Mouse (Mus musculus) c-Kit-positive CD71-positive TER-119-positive erythroid progenitor cells, embryonic 14.5 days (primary cell): Measurements from ENCODE around the gene Mrpl20.
A peak's percentile ranks its signal among the peaks of the same experiment; 100 is the strongest.
"Not testable (repeated sequence)": the region's sequence is repeated elsewhere in the genome, so short reads cannot be mapped to it uniquely, and the experiment has no call there.

Experiments
- DNase-seq: peaks from one replicate; pipeline ENCODE4 v3.0.0-alpha.2; 2013; ENCODE audit warnings: low spot score

Mrpl20 gene

DNA sequence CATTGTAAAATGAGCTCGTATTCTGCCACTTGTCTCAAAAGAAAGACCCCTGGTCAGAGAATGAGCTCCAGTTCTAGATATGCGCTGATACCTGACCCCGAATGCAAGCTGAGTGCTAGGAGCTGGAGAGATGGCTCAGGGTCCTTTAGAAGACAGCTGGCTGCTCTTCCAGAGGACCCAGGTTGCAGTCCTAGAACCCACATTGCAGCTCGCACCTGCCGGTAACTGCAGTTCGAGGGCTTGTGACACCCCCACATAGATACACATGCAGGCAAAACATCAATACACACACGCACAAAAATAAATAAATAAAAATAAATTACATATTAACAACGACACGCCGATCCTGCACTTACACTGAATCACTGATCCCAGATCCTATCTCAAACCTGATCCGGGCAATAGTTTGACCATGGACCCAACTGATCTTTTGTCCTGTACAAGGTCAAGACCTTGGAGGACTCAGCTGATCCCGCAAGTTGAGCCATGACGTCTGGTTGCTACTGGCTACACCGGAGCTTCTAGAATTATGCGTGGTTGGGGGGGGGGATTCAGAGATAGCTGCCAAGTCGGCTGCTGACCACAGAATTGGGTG is 19.1 kb upstream of the Mrpl20 start:
- no peak for DNase-seq

DNA sequence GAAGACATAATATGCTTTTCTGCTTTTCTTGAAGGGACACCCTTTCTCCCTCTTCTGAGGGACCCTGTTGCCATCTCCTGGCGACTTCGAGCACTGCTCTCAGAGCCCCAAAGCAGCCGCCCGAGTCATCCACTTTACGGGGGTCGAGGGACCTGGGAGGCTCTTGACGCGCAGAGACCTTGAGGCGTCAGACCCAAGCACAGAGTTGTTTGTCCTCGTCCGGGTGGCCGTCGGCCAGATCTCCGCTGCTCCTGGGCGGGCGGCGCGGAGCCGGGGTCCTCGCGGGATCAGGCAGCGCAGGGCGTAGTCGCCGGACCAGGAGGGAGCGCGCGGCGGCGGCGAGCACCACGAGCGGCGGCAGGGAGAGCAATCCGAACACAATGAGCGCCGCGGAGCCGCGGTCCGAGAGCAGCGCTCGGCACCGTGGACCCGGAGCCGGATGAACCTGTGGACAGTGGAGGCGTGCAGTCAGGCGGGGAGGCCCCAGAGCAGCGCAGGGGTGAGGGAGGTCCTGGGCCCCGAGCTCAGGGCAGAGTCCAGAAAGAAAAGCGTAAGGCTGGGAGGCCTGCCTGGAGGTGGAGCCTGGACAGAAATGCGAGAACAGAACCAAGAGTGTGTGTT is 18.5 kb upstream of the Mrpl20 start:
- DNase-seq, result peak; percentile 58

DNA sequence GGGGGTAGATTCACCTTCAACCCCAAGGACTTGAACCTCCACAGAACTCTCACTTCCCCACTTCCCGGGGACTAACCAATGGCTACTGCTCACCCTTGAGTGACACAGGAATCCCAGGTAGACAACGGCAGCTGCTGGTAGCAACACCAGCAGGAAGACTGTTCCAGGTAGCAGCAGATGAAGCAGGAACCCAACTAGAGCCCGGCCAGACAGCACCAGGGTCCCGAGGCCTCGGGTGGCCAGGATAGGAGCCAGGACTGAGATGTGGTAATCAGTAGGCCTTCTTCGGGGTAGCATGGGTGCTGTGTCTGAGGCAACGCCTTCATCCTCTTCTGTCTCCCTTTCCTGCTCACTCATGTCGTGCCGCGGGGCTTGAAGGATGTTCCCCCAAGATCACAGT is 17.4 kb upstream of the Mrpl20 start:
- DNase-seq, result no peak

DNA sequence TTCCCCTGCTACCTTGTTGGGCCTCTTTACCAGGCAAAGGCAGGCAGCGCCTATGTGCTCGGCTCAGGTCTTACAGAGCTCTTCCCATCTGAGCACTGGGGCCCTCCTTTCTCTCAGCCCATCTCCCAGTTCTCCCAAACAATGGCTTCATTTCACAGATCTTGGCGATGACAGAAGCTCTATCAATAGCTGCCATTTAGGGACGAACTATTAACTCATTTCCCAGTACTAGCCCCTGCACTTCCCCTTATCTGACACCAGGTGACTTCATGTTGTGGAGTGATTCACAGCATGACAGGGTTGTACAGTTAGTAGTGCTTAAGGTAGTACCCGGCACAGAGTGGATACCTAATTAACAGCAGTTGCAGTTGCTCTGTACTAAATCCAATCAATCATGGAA is 16.9 kb upstream of the Mrpl20 start, which contains the start of gene Tmem88b:
Gene Tmem88b, minus strand, starts transcription at position 56 of the 400 bp plus-strand sequence.
- DNase-seq, result no peak

DNA sequence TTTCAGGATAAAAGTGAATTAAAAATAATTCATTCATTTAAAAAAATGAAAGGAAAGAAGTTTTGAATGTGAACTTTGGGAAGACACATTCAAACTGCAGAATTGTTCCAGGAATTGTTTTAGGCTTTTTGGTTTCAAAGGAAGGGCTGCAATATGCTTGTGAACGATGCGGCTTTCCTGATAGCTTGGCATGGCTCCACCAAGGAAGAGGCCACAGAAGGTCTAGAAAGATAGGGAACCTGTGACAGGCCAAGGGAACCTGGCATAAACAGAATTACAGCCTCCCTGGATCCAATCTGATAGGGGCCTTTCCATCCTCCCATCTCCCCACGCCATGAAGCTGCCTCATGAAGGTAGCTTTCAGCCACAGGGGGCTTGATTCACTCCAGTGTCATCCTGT is 14.4 kb upstream of the Mrpl20 start:
- no peak for DNase-seq

DNA sequence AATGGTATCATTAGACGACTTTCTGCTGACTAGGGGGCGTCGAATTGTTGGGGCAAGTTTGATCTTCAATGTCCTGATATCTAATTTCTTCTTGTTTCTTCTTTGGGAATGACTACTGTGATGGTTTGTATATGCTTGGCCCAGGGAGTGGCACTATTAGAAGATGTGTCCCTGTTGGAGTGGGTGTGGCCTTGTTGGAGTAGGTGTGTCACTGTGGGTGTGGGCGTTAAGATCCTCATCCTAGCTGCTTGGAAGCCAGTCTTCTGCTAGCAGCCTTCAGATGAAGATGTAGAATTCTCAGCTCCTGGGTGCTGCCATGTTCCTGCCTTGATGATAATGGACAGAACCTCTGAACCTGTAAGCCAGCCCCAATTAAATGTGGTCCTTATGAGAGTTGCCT is 13.8 kb upstream of the Mrpl20 start:
- not testable (repeated sequence) for DNase-seq

DNA sequence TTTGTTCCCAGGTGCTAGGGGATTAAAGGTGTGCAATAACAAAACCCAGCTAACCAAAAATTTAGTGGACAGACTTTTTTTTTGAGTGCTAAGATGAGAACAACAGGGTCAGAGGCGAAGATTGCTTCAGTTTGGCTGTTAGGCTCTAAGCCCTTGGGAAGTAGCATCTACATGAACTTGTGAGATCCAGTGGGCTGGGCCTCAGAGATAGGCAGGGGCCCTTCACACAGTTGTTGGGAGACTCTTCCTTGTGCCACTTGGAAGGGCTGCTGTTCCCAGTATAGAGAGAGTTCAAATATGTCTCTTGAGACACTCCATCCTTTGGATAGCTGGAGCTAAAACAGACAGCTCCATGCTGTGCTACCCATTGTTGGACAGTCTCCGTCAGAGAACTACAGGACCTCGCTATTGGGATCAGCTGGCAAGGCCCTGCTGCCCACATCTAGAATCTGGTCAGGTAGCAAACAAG is 12.6 kb upstream of the Mrpl20 start, which contains the start of gene Ankrd65:
Gene Ankrd65, plus strand, starts transcription at position 419 of the 469 bp plus-strand sequence.
- no peak for DNase-seq

DNA sequence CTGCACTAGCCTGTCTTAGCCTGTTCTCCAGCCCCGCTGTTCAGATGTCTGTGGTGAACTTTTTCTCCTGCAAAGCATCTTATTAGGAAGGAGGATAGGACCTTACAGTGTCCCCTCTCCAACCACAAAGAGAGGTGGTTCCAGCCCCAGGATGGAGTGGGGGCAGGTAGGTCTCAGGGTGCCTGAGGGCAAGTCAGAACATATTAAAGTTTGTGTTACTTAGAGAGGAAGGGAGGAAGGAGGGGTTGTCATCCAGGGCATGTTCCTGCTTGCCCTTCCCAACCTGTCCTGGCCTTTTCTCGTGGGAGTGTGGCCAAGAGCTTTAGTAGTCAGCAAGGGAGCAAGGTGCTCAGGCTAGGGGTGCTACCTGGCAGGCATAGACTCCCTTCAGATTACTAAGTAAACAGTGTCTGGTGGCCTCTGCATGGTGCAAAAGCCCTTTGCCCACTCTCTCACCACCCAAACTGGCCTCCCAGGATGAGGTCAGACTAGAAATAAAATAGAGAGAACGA is 12.0 kb upstream of the Mrpl20 start:
- DNase-seq, result no peak

DNA sequence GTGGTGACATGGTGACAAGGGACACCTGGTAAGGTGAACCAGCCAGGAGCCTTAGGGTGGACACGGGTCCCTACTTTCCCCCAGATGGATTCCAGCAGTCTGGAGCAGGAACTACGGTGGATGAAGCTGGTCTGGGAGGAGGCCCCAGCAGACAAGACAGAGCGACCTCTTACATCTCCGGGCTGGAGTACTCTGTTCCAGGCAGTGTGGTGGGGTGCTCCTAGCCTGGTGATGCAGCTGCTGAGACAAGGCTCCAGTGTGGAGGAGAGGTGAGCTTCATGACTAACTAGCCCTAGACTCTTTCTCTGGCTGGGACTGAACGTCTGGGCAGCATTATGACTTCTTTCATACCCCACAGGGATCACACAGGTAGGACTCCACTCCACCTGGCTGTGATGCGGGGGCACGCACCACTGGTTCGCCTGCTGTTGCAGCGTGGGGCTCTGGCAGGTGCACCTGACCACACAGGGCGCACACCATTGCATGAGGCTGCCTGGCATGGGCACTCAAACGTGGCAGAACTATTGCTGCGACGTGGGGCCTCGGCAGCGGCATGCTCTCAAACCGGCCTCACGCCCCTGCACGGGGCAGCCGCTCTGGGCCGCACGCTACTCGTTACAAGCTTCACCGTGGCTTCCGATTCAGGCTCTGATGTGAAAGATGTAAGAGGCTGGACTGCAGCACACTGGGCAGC is 11.3 kb upstream of the Mrpl20 start:
- no peak for DNase-seq

DNA sequence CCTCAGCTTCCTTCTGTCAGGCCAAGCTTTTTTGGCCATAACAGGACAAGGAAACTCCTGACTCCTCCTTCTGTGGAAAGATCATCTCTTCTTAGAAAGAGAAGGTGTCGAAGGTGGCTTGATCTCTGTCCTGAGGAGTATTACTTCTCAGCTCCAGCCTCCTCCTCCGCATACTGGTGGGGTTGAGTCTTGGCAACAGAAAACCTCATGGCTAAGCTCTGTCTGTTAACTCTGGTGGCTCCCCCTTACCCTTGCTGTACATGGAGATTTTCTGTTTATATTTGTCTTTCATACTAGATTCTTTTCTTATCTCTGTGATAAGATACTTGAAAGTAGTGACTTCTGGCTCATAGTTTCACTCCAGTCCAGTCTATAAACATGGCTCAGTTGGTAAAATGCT is 8.9 kb upstream of the Mrpl20 start:
- no peak for DNase-seq

DNA sequence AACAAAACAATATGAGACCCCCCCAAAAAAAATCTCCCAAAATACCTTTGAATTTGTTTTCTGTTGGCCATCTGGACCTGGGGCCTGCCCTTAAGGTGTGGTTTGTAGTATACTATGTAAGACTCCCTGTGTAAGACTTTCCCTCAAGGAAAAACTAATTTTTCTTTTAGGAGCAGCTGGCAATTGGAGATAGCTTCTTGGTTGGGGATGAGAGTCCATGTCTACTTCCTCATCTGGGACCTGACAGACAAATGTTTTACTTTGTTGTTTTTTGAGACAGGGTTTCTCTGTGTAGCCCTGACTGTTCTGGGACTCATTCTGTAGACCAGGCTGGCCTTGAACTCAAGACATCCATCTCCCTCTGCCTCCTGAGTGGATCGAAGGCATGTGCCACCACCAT is 603 bp upstream of the Mrpl20 start:
- no peak for DNase-seq

DNA sequence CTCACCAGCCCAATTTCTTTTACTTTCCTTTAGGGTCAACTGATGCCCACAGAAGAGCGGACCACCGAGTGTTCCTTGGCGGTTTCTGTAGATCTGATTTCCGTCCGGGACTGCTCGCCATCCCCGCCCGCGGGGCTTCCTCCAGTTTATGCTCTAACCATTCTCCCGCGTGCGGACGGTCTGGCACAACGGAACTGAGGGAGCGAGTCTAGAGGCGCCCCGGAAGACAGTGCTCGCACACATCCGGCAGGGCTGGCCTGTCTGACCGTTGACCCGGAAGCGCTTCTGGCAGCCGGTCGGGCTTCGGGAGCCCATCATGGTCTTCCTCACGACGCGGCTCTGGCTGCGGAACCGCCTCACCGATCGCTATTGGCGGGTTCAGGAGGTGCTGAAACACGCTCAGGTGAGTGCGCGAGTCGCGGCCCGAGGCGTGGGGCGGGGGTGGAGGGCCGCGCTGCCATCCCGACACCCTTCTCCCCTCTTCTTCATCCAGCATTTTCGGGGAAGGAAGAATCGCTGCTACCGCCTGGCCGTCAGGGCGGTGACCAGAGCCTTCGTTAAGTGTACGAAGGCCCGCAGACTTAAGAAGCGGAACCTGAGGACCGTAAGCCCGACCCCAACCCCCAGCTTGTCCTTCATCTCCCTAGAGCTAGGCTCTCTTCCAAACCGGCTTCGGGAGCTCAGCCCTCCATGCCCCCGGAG is 813 bp downstream of the Mrpl20 start:
- DNase-seq, result peak; percentile 96

DNA sequence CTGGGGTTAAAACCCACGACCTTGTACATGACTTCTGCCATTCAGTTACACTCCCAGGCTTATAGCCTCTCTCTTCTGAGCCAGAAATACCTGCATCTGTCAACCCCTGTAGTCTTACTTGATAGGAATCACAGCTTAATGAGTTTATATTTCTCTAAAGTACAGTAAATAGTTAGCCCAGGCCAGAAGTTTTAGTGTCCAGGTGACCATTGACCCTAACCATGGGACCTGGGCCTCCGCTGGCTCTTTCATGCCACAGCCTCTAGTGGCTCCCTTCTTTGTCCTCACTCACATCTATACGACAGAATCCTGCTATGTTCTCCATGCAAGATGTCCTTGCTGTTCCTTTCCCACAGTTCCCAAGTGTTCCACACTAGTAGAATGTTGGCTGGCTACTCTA is 5.2 kb downstream of the Mrpl20 start:
- DNase-seq, result no peak

DNA sequence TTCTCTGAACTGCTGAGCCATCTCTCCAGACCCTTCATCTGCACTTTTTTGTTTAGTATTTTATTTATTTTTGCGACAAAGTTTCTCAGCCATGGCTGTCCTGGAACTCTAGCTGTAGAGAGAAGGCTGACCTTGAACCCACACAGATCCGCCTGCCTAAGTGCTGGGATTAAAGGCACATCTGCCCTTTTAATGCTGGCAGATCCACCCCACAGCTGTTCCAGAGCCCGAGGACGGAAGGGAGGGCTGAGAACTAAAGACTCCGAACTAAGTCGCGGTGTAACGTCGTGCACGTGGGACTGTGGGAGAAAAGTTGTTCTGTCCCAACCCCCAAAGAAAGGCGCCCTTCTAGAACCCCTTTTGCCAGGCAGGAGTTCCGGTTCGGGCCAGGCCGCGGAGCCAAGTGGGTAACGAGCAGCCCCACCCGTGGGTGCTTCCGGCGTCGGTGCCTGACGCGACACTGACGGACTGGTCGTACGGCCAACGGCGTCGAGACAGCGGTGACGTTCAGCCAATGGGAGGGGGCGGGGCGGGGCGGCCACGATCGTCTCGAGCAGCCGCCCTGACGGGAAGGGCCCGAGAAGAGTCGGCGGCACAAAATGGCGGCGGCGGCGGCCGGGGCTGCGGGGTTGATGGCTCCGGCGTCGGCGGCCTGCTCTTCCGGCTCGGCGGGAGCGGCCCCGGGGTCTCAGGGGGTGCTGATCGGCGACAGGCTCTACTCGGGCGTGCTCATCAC is 9.4 kb downstream of the Mrpl20 start, which contains the start of gene Ccnl2:
Gene Ccnl2, plus strand, starts transcription at position 561 of the 736 bp plus-strand sequence.
- DNase-seq, result peak; percentile 95

DNA sequence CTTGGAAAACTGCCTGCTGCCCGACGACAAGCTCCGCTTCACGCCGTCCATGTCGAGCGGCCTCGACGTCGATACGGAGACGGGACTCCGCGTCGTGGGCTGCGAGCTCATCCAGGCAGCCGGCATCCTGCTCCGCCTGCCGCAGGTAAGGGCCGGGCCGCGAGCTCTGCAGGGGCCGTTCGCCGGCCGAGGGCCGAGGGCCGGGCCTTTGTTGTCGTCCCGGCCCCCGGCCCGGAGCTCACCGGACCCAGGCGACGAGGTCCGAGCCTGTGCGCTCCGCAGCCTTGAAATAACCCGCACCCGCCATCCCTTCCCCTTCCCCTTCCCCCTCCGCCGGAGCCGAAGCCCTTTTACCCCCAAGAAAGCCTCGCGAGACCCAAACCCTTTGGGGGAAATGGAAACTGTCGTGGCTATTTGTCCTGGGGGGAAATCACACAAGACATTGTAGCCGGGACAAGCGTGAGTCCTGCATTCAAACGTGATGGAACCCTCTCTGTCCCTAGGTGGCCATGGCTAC is 10.0 kb downstream of the Mrpl20 start:
- DNase-seq, result no peak

DNA sequence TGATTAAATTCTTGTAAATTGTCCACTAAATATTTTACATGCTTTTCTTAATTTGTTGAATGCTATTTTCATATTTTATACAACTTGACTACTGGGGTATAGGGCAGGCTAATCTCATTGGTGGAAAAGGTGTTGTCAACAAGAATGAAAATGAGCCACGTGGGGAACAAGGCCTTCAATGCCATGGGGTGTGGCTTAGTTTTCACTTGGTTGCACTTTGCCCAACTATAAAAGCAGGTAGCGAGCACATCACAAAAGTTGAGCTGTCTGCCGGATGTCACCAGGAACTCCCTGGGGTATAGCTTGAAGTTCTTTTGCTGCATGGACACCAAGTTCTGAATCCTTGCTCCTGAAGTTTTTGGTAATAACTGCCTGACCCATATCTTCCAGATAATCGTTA is 14.9 kb downstream of the Mrpl20 start:
- DNase-seq, result no peak

DNA sequence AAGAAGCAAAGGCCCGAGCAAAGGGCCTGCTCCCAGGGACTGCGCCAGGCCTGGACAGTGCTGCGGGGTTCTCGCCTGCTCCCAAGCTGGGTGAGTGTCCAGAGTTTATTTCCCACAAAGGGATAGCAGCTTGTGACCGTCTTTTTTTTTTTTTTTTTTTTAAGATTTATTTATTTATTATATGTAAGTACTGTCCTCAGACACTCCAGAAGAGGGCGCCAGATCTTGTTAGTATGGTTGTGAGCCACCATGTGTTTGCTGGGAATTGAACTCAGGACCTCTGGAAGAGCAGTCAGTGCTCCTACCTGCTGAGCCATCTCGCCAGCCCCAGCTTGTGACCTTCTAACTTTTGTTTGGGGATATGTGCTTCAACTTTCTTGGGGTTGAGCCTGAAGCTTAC is 18.3 kb downstream of the Mrpl20 start:
- no peak for DNase-seq

DNA sequence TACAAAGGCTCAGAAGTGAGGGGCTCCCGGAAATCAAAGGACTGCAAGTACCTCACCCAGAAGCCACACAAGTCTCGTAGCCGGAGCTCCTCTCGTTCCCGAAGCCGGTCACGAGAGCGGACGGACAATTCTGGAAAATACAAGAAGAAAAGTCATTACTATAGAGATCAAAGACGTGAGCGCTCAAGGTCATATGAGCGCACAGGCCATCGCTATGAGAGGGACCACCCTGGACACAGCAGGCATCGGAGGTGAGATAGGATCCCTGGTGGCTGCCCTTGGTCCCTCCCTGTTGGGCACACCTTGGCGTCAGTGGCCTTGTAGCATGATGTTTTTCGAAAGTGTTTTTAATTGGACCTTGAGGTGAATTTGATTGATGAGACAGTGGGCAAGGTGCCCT is 20.8 kb downstream of the Mrpl20 start:
- DNase-seq, result no peak

DNA sequence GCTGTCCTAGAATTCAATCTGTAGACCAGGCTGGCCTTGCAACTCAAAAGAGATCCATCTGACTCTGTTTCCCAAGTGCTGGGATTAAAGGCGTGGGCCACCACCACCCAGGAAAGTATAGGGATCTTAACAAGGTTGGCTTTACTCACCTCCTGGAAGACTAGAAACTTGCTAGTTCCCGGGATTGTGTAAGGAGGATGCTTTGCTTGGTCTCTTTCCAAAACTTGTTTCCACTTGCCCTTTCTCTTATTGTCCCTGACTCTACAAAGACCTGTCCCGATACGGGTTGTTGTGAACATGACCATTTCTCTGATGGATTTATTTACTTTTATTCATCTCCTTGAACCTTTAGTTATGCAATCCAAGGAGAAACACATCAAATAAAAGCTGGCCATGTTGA is 27.2 kb downstream of the Mrpl20 start:
- DNase-seq, result no peak

DNA sequence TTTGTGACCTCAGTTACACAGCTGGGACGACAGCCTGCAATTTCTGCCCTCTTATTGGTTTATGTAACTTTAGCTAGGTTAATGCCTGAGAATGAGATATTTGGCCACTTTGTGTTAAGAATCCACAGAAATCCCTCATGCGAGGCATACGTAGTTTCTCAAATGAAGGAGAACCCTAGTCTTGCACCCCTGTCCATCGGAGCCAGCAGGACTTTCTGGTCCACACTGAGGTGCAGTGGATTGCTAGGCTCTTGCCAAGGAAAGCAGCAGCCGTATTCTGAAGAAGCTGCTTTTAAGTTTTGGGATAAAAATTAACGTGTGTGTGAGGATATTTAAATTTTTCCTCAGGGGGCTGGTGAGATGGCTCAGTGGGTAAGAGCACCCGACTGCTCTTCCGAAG is 27.9 kb downstream of the Mrpl20 start:
- DNase-seq, result no peak

DNA sequence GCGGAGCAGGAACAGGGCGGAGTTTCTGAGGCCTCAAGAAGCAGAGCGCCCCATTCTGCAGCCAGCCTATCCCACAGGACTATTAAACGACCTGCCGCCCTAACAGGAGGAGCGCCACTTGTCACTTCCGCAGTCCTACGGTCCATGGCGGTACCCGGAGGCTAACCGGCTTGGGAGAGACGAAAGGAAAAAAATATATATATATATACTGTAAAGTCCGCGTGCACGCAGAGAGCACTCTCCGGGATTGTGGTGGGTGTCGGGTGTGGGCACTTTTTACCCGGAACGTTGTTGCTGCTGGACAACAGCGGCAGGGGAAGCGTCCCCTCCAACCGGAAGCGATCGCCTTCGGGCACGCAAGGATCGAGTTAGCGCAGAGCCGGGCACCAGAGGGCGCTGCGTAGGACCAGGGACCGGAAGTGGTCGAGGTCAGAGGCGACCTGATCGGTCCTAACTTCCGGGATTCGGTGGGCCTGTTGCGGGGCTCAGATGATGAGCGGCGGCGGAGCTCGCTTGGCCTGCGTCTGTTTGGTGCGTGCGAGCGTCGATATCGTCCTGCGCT is 28.6 kb downstream of the Mrpl20 start, which contains the start of gene Aurkaip1:
Gene Aurkaip1, plus strand, starts transcription at position 68 of the 562 bp plus-strand sequence.
- peak; percentile 94 for DNase-seq
